Mouse (Mus musculus) 3134 (cell line): Measurements from ENCODE around the gene Iqcf4.

Experiments
- DNase-seq: peaks from one replicate; pipeline ENCODE4 v3.0.0-alpha.2; 2011; ENCODE audit warnings: low spot score; ENCODE audit not compliant: insufficient read length; ENCODE audit errors: extremely low read depth

The Iqcf4 gene

DNA sequence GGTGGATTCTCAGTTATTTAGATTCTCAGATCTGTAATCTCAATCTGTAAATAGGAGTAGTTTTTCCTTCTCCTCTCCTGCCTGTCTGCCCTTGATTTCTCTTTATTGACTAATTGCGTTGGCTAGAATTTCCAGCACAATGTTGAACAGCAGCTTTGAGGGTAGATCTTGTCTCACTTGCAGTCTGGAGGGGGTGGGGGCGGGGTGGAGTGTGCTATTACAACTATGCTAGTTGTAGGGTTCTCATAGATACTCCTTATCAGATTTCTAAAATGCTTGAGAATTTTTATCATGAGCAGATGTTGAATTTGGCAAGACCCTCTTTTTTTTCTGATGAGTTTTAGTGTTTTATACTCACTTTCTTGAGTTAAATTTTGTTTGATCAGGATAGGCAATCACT lies 51.4 kb downstream of the Iqcf4 start:
- DNase-seq = no peak
